Mouse (Mus musculus) embryonic fibroblast, embryonic 13.5 days (primary cell): Measurements from ENCODE around the gene Hs6st2.

Experiments used
- CTCF ChIP-seq: IDR thresholded peaks from 2 replicates; pipeline ENCODE4 v1.5.1; 2011; ENCODE audit warnings: mild to moderate bottlenecking, control low read depth, low read length, moderate library complexity, borderline replicate concordance; ENCODE audit not compliant: insufficient read depth
- POLR2A ChIP-seq: IDR thresholded peaks from 2 replicates; pipeline ENCODE4 v1.6.1; 2011; ENCODE audit warnings: low read depth, mild to moderate bottlenecking, control low read depth, low read length, moderate library complexity

- TF ChIP-seq CTCF (no peak), POLR2A (no peak)
Observed at GRCm38 (mm10) chrX:51679601-51680427, 1.8 kb downstream of the Hs6st2 start.
